Mouse (Mus musculus) right cerebral cortex, adult 2 months (tissue): ENCODE data around the gene Itga11.
"Not testable (repeated sequence)": the region's sequence is repeated elsewhere in the genome, so short reads cannot be mapped to it uniquely, and the experiment has no call there.

Source experiments
- DNase-seq, 2 experiments: peaks; one replicate each; pipeline ENCODE4 v3.0.0; 2021 to 2022; ENCODE audit warnings: low spot score in 2 of 2

Gene Itga11

GRCm38 (mm10) chr9:62765346-62765745 is 87.7 kb downstream of the Itga11 start:
- DNase-seq = peak in 1 of 2 experiments; percentile 52

- DNase-seq = no peak
These were observed 89.8 kb downstream of the Itga11 start for GRCm38 (mm10) chr9:62767464-62767863.

GRCm38 (mm10) chr9:62768361-62768760 is 90.7 kb downstream of the Itga11 start:
- DNase-seq = no peak

GRCm38 (mm10) chr9:62772746-62773145 is 95.1 kb downstream of the Itga11 start:
- no peak for DNase-seq

GRCm38 (mm10) chr9:62775464-62775863 is 97.8 kb downstream of the Itga11 start:
- no peak for DNase-seq

GRCm38 (mm10) chr9:62777461-62777860 is 99.8 kb downstream of the Itga11 start:
- peak; percentile 72 to 82 for DNase-seq

- DNase-seq = no peak
These were observed 101.1 kb downstream of the Itga11 start for GRCm38 (mm10) chr9:62778721-62779120.

GRCm38 (mm10) chr9:62781965-62782364 is 104.3 kb downstream of the Itga11 start:
- no peak for DNase-seq

- peak; percentile 83 to 90 for DNase-seq
These were observed 105.6 kb downstream of the Itga11 start for GRCm38 (mm10) chr9:62782976-62783781.

GRCm38 (mm10) chr9:62784233-62784632 is 106.6 kb downstream of the Itga11 start:
- no peak for DNase-seq

- peak in 1 of 2 experiments; percentile 60 for DNase-seq
These were observed 109.1 kb downstream of the Itga11 start for GRCm38 (mm10) chr9:62786721-62787120.

GRCm38 (mm10) chr9:62789856-62790255 is 112.2 kb downstream of the Itga11 start:
- DNase-seq = no peak

GRCm38 (mm10) chr9:62799218-62799617 is 121.6 kb downstream of the Itga11 start:
- DNase-seq = not testable (repeated sequence)

GRCm38 (mm10) chr9:62810095-62810494 is 132.5 kb downstream of the Itga11 start:
- no peak for DNase-seq

- peak; percentile 38 to 56 for DNase-seq
These were observed 133.2 kb downstream of the Itga11 start for GRCm38 (mm10) chr9:62810543-62811515.

- peak; percentile 89 to 92 for DNase-seq
These were observed 134.0 kb downstream of the Itga11 start, which contains the start of gene Fem1b for GRCm38 (mm10) chr9:62811516-62812121. Fem1b (minus strand) TSS chr9:62811934.

GRCm38 (mm10) chr9:62812216-62813049 is 134.8 kb downstream of the Itga11 start:
- DNase-seq = no peak

- no peak for DNase-seq
These were observed 137.1 kb downstream of the Itga11 start for GRCm38 (mm10) chr9:62814751-62815150.

GRCm38 (mm10) chr9:62816323-62817098 is 138.9 kb downstream of the Itga11 start:
- DNase-seq = no peak

GRCm38 (mm10) chr9:62817099-62817571 is 139.5 kb downstream of the Itga11 start:
- DNase-seq = peak; percentile 40 to 57
